Mouse (Mus musculus) heart, adult 9 months (tissue): ENCODE measurements at regions not wholly inside any gene's neighbourhood (a gene's known extent, or its start where the extent isn't known, plus 50 kb on each side); places are given as distances from the start of the nearest gene placed in this dataset.
A peak's percentile ranks its signal among the peaks of the same experiment; 100 is the strongest.

Experiments used
- DNase-seq, 2 experiments: peaks; one replicate each; pipeline ENCODE4 v3.0.0; 2022; ENCODE audit warnings: low spot score in 2 of 2

- no peak for DNase-seq
Measured at GRCm38 (mm10) chr14:46706462-46706861, 53.9 kb upstream of the Cdkn3 start.

- peak; percentile 74 to 75 for DNase-seq
Measured at GRCm38 (mm10) chr14:46704316-46704751, 56.0 kb upstream of the Cdkn3 start.

- DNase-seq, result peak; percentile 31 to 41
Measured at GRCm38 (mm10) chr14:46702669-46703435, 57.5 kb upstream of the Cdkn3 start.

GRCm38 (mm10) chr14:46692571-46692970 is 67.8 kb upstream of the Cdkn3 start:
- DNase-seq, result no peak

DNA sequence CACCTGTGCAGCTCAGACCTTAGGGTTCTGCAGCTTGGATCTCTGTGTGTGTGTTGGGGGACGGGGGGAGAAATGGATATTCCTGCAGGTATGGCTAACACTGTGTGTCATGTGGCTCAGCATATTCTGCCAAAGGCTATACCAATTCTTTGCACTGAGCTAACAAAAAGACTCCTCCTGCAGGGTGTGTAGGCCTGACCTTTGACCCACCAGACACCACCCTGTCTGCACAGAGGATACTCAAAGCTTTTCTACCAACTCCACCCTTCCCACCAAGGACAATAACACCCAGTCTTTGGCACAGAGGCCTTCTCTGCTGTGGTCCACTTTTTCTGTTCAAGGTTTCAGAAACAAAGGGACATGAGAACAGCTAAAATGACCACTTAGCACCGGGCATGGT is 68.3 kb upstream of the Cdkn3 start:
- no peak for DNase-seq

GRCm38 (mm10) chr14:46682728-46683127 is 77.6 kb upstream of the Cdkn3 start:
- no peak for DNase-seq

- DNase-seq, result no peak
Measured at GRCm38 (mm10) chr14:46678935-46679334, 81.4 kb upstream of the Cdkn3 start.

DNA sequence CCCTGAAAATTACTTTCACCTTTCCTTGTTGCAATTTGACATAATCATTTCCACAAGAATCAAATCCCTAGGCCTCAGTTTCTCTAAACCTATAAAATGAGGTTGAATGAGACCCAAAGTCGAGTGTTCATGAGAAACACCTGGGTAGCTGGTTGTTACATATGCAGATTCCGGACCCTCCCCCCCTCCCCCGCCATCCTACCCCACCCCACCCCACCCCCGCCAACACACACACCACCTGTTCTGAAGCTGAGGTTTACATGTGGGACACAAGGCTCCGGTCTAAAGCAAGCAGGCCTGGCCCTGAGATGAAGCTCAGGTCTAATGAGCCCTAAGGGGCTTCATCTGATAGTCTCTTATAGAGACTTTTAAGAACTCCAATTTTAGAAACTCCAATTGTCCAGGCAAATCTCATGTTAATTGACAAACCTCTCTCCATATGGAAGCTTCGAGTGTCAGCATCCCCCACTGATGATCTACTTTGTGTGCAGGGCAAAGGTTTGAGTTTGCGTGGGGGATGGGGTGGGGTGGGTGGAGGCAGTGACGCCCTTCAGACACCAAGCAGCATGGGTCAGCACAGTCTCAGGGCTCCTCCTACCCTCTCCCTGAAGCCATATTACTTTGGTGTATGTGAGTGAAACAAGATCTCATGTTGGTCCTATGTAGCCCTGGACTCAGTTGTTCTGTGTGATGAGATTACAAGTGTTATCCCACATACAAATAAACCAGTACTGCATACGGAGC is 88.7 kb upstream of the Cdkn3 start:
- no peak for DNase-seq

- no peak for DNase-seq
Measured at GRCm38 (mm10) chr14:46671062-46671461, 89.3 kb upstream of the Cdkn3 start.

DNA sequence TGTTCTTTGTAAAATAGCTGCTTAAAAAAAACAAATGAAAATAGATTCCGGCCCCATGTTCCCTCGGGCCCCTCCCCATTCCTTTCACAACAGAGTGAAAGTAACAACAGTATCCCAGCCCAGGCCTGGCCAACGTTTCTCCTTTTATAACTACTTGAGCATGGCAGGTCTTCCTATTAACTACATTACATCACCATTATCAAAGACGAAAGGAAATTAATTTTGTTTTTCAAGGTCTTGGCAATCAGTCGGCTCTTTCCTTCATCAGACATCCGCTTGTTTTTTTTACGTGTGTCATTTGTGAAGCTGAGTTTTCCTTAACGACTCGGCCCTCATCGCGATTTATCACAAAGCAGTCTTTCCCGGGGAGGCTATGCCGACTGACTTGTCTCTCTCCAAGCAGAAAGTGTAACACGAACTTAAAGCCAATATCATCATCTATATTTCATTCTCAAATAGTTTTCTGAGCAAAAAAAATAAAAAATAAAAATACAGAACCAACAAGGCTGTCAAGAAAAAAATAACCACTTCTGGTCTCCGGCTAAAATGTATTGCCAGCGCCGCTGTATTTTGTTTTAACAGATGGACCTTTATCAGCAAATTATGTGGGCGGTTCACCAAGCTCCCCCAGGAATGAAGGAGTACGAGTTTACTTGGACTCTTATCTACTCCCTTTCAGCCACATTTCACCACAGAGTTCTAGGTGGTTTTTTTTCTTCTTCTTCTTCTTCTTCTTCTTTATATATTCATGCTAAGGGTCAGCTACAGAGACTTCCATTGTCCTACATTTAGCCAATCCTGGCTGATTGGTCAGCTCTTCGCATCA is 89.9 kb upstream of the Cdkn3 start:
- DNase-seq, result peak; percentile 27 to 41

DNA sequence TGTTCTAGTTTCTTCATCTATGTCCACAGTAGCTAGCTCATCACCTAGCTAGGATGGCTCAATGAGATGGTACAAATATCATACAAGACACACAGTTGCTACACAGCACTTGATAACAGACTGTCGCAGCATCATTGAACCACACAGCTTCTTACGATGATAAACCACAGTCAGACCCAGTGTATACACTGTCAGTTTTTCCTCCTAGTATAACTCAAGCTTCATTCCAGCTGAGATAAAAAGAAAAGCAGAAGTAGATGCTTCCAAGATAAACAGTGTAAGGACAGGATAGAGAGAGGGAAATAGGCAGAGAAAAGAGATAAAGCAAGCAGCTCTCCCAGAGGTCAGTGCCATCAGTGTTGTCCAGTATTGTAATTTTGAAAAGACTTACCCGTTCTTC is 92.1 kb upstream of the Cdkn3 start:
- no peak for DNase-seq

GRCm38 (mm10) chr14:46664305-46664704 is 96.0 kb upstream of the Cdkn3 start:
- no peak for DNase-seq

- no peak for DNase-seq
Measured at GRCm38 (mm10) chr14:46663529-46663928, 96.8 kb upstream of the Cdkn3 start.

DNA sequence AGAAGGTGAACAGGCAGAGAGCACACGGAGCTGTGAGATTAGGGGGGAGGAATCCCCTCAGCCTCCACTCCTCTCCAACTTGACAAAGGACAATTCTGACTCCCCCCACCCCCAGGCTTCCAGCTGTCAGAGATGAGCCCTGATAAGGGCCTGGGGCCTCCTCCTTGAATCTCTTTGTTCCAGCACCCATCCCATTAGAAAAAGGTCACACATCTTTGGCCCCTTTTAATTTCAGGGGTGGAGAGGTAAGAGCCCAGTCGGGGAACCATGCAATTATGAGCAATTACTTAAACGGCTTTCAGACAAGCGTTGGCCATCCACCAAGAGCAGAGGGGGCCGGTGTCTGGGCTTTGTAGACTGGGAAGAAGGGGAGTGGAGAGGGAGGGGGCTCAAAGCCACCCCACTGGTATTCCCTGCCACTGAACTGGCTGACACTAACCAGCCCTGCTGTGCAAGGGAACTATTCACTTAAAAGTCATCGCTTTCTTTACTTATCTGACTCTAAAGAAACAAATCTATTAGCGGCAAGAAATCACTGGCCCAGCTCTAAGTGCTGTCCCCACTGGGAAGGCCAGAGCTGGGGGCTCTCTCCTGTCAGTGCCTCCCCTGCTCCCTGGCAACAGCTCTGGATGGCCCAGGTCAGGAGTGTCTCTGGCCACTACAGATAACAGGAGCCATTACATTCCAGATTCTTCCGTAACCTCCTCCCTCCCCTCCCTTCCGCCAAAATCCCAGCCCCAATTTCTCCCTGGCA is 98.4 kb upstream of the Cdkn3 start:
- DNase-seq, result no peak

DNA sequence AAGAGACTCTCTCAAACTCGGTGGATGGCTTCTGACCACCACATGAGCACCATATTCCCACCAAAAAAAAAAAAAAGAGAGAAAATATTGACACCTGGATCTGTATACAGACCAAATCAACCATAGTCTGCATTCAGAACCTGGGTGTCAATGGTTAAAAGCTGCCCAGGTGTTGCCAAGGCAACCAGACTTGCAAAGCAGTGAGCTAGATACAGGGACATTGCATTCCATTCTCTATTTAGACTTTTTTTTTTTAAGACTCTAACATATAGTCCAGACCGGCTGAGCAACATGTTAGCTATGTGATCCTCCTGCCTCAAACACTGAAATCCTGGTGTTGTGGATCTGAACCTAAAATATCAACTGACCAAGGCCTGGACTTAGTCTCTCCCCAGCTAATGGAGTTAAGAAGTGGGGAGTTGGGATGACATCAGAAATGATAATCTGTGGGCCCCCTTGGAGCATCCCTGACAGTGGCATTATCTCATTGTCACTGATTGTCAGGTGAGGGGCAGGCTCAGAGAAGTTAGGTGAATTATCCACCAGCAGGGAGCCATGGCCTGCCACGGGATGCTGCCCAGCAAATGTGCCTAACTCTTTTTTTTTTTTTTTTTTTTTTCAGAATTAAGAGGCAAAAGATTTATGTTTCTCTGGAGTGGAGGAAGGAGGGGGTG is 99.1 kb upstream of the Cdkn3 start:
- no peak for DNase-seq

GRCm38 (mm10) chr14:46659365-46659764 is 101.0 kb upstream of the Cdkn3 start:
- no peak for DNase-seq

DNA sequence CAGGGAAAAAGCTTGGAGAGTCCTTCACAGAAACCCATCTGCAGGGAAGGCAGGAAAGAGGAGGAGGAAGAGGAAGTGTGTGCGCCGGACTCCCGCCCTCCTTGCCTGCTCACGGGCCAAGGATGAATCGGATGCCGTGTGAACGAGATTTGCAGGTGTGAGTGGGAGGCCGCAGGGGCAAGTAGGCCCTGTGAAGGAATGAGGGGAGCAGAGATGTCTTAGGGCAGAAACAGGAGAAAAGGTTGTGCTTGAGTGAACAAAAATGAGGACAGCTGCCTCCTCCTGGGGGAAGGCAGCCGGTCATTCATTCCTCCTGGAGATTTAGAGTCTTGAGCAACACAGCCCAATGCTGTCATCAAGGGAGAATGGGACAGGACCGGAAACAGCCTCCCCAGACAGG is 104.1 kb upstream of the Cdkn3 start:
- peak; percentile 9 to 39 for DNase-seq

- no peak for DNase-seq
Measured at GRCm38 (mm10) chr14:46647319-46647974, 112.9 kb upstream of the Cdkn3 start.

GRCm38 (mm10) chr14:46646673-46647318 is 113.5 kb upstream of the Cdkn3 start:
- no peak for DNase-seq
